Mouse (Mus musculus): ENCODE data around the gene Plch2. TPM values are rescaled to one million over a fixed set of nuclear protein-coding genes. Genes with fewer than 3 reads are reported as not detected.
A peak's percentile ranks its signal among the peaks of the same experiment; 100 is the strongest.

The Plch2 gene
- total RNA-seq, 2 experiments from 2014 or later: 91.1 to 92.0 TPM

DNA sequence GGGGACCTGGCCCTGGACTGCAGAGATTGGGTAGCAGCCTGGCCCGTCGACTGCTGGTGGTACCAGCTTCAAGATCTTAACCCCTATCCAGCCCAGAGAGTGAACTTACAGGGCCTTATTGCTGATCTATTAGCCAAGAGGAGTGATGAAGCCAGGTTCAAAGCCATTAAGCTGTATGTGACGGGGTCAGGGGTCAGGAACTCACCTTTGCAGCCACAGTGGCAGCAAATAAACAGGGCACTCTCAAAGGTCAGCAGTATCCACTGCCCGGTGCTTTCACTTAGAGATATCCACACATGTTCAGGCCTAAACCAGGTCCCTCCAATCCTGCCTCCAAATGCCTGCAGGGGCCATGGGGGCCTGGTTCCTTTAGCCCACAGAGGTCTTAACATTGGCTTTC, 41.0 kb downstream of the Plch2 start:
- no peak for DNase-seq (ENCODE audit: low spot score in 2 of 2)
- H3K27ac ChIP-seq: peak overlapping the region; percentile 74
- no peak overlapping the region for H3K4me3 ChIP-seq
- TF ChIP-seq CTCF (conservative IDR thresholded peaks at IDR 0.05): no peak

DNA sequence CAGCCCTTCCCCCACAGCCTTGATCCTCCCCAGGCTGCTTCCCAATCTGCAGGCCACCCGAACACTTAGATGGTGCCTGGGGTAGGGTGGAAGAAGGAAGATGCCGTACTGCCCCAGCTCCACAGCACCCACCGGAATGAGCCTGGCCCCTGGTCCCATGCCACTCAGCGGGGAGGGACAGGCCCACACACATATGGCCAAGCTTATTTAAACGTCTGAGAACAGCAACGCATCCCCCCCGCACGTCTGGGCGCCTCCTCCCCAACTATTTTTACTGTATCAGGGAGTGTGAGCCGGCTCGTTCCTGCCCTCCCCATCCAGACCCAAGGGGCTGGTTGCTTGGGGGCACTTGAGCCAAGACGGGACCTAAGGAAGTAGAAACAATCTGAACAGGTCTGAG, 41.8 kb downstream of the Plch2 start:
- DNase-seq (ENCODE audit: low spot score in 2 of 2): peak; percentile 62 to 65
- Histone ChIP-seq H3K4me3 (no peak overlapping the region), H3K27ac (peak overlapping the region; percentile 74)

GRCm38 (mm10) chr4:155014244-155014643, 42.3 kb downstream of the Plch2 start:
- no peak overlapping the region for H3K4me3 ChIP-seq
- no peak for DNase-seq (ENCODE audit: low spot score in 2 of 2)
- peak overlapping the region; percentile 74 for H3K27ac ChIP-seq
- TF ChIP-seq CTCF (conservative IDR thresholded peaks at IDR 0.05): no peak

More for the DNA sequence above, 41.8 kb downstream of the Plch2 start:
- TF ChIP-seq CTCF (conservative IDR thresholded peaks at IDR 0.05): no peak

- TF ChIP-seq CTCF (conservative IDR thresholded peaks at IDR 0.05): peak; percentile 93
- peak; percentile 55 to 67 for DNase-seq (ENCODE audit: low spot score in 2 of 2)
- Histone ChIP-seq H3K4me3 (no peak overlapping the region), H3K27ac (no peak overlapping the region)
Measured at GRCm38 (mm10) chr4:155012788-155013187, 43.8 kb downstream of the Plch2 start.

DNA sequence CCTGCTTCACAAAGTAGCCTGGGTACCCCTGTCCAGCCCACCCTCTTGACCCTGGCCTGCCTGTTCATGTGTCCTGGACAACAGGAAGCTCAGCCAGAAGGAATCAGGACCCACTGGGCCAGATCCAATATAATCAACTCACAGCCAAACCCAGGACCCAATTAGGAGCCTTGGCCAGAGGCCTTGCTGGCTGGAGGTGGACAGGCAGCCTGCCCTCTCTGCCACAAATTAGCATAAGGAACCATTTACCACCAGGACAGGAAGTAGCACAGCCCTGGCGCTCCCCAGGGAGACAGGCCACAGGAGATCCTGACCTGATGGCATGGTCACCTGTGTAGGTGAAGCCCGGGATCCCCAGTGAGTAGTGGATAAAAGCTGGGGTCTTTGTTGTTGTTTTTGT, 44.5 kb downstream of the Plch2 start:
- no peak for DNase-seq (ENCODE audit: low spot score in 2 of 2)
- peak overlapping the region; percentile 59; the same call in 1 of the 2 replicates for H3K27ac ChIP-seq

GRCm38 (mm10) chr4:155011312-155012025, 45.1 kb downstream of the Plch2 start:
- no peak for DNase-seq (ENCODE audit: low spot score in 2 of 2)
- H3K4me3 ChIP-seq: no peak overlapping the region
- peak overlapping the region; percentile 59 for H3K27ac ChIP-seq
- TF ChIP-seq CTCF (conservative IDR thresholded peaks at IDR 0.05): no peak

More for the DNA sequence above, 44.5 kb downstream of the Plch2 start:
- H3K4me3 ChIP-seq: no peak overlapping the region
- TF ChIP-seq CTCF (conservative IDR thresholded peaks at IDR 0.05): no peak

- TF ChIP-seq CTCF (conservative IDR thresholded peaks at IDR 0.05): no peak
- peak in 1 of 2 experiments; percentile 65 for DNase-seq (ENCODE audit: low spot score in 2 of 2)
- H3K4me3 ChIP-seq: no peak overlapping the region
- peak overlapping the region; percentile 59; the same call in 1 of the 2 replicates for H3K27ac ChIP-seq
Measured at GRCm38 (mm10) chr4:155010870-155011269, 45.7 kb downstream of the Plch2 start.

DNA sequence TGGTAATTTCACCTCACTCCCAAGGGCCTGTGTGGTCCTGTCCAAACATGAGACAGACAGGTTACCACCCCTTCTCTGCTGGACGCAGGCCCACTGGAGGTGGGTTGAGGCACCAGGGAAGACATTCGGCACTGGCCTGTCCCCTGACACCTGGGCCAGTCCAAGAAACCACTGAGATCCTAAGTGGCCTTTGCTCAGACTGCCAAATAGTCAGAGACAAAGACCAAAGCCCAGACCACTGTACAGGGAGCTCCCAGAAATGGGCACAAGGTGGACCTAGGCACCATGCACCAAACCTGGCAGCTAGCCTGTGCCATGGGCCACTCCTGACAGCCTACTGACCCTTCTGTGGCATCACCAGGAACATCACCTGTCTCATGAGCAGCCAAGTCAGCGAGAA, 47.4 kb downstream of the Plch2 start:
- Histone ChIP-seq H3K4me3 (no peak overlapping the region), H3K27ac (no peak overlapping the region)
- TF ChIP-seq CTCF (conservative IDR thresholded peaks at IDR 0.05): no peak
- no peak for DNase-seq (ENCODE audit: low spot score in 2 of 2)

GRCm38 (mm10) chr4:155008075-155008474, 48.5 kb downstream of the Plch2 start:
- Histone ChIP-seq H3K4me3 (no peak overlapping the region), H3K27ac (no peak overlapping the region)
- TF ChIP-seq CTCF (conservative IDR thresholded peaks at IDR 0.05): no peak
- no peak for DNase-seq (ENCODE audit: low spot score in 2 of 2)

DNA sequence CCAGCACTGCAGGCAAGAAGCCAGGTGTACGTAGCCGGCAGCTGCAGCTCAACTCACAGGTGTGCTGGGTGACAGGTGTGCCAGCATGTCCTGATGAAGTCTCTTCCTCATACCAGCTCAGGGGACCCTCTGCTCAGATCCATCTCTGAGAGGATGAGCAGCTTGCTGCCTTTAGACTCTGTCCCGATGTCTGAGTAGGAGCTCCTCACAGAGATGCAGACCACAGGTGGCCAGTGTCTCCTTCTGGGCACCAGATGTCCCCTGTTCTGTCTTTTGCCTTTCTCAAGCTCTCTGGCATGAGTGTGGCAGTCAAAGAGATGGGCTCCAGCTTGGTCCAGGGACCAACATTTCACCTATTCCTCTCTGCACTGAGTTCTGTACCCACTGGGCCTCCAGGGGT, 48.9 kb downstream of the Plch2 start:
- no peak for DNase-seq (ENCODE audit: low spot score in 2 of 2)
- Histone ChIP-seq H3K4me3 (no peak overlapping the region), H3K27ac (no peak overlapping the region)
- no peak for TF ChIP-seq CTCF (conservative IDR thresholded peaks at IDR 0.05)

GRCm38 (mm10) chr4:155006296-155006695, 50.3 kb downstream of the Plch2 start:
- no peak for DNase-seq (ENCODE audit: low spot score in 2 of 2)

GRCm38 (mm10) chr4:155005278-155005677, 51.3 kb downstream of the Plch2 start:
- no peak overlapping the region for H3K27ac ChIP-seq
- no peak for TF ChIP-seq CTCF (conservative IDR thresholded peaks at IDR 0.05)
- no peak overlapping the region for H3K4me3 ChIP-seq
- no peak for DNase-seq (ENCODE audit: low spot score in 2 of 2)

More at GRCm38 (mm10) chr4:155006296-155006695, 50.3 kb downstream of the Plch2 start:
- H3K4me3 ChIP-seq: no peak overlapping the region
- no peak overlapping the region for H3K27ac ChIP-seq
- TF ChIP-seq CTCF (conservative IDR thresholded peaks at IDR 0.05): no peak

DNA sequence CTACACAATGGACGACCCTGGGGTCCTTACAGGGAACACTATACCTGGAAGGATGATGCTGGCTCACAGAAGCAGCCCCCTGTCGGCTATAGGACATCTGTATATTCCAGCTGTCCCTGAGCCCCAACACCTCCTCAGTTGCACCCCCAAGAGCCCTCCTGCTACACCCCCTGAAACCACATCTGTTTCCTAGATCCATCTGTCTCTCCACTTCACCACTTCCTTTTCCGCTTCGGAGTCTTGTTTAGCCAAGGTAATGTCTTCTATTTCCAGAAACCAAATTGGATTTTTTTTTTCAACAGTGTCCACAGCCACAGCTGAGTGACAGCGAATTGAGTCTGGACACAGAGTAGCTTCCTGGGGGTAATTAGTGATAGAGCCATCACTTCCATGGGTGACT, 57.2 kb downstream of the Plch2 start:
- no peak for TF ChIP-seq CTCF (conservative IDR thresholded peaks at IDR 0.05)
- DNase-seq (ENCODE audit: low spot score in 2 of 2): no peak
- H3K4me3 ChIP-seq: no peak overlapping the region
- H3K27ac ChIP-seq: no peak overlapping the region

DNA sequence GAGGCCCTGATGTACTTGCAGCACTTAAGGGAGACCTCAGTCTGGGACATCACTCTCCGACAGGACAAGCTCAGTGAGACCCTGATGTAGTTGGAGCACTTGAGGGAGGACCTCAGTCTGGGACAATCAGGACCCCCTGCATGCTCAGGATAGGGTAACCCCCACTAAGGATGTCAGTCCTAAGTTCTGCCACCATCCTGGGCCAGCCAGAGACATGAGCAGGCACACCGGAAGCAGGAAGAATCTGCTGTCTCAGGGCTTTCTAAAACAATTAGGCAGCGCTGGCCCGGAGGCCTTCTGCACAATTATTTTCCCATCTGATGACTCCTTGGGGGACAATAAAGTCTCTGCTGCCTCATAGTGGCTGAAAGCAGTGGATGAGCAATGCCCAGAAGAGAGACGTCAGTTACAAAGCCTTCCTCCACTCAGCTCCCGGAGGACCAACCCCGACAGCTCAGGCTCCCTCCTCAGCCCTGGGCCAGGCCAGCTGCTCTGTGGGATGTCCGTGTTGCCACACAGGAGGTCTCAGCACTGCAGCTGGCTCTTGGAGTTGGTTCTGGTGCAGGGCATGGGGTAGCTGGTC, 59.9 kb downstream of the Plch2 start:
- DNase-seq (ENCODE audit: low spot score in 2 of 2): no peak
- Histone ChIP-seq H3K4me3 (no peak overlapping the region), H3K27ac (no peak overlapping the region)
- peak; percentile 60 for TF ChIP-seq CTCF (conservative IDR thresholded peaks at IDR 0.05)
